ENCODE assay signal across 8 mouse cellular contexts in genomic region chr17:21272103-21272502, GRCm38 (mm10). TPM values are rescaled to one million over a fixed set of nuclear protein-coding genes. Genes with fewer than 3 reads are reported as not detected.
DNase-seq lines count a peak whose midpoint lies in the region; ATAC-seq and TF ChIP-seq lines count a peak whose summit lies in the region.

No protein-coding gene starts in this region.

- H3K4me2 ChIP-seq in kidney, embryonic 16.5 days (replicated peaks; ENCODE audit: low read depth, low read length), result no peak overlapping the region
- no peak overlapping the region for H3K4me2 ChIP-seq in hindbrain, embryonic 16.5 days (ENCODE audit: low read length)

- H3K9me3 ChIP-seq in kidney, embryonic 16.5 days (ENCODE audit: low read length), result no peaks in the 10 kb centered on the region
- H3K9me3 ChIP-seq in hindbrain, embryonic 16.5 days (ENCODE audit: control insufficient read depth, low read length), result no peaks in the 10 kb centered on the region; the same call in 1 of the 2 replicates

- no peaks in the 10 kb centered on the region for H3K36me3 ChIP-seq in kidney, embryonic 16.5 days (ENCODE audit: insufficient read depth, low read length)
- no peaks in the 10 kb centered on the region for H3K36me3 ChIP-seq in hindbrain, embryonic 16.5 days (ENCODE audit: control insufficient read depth, insufficient read depth, low read length)

- 0 out of 2 replicates have a peak, but pooled peaks cover 2% of the 10 kb centered on the region for H3K27me3 ChIP-seq in kidney, embryonic 16.5 days (ENCODE audit: insufficient read depth, low read length)
- H3K27me3 ChIP-seq in hindbrain, embryonic 16.5 days (replicated peaks; ENCODE audit: control insufficient read depth, insufficient read depth, low read length), result no peaks in the 10 kb centered on the region

- H3K9ac ChIP-seq in kidney, embryonic 16.5 days (replicated peaks; ENCODE audit: low read length), result no peak overlapping the region
- H3K9ac ChIP-seq in hindbrain, embryonic 16.5 days (ENCODE audit: low read depth, low read length), result no peak overlapping the region

- no peak overlapping the region for H3K4me3 ChIP-seq in kidney, embryonic 16.5 days (ENCODE audit: low read length)
- no peak overlapping the region for H3K4me3 ChIP-seq in hindbrain, embryonic 16.5 days (ENCODE audit: low read length)
- H3K4me3 ChIP-seq in left cerebral cortex, adult 2 months, result no peak overlapping the region

- no peaks in the 10 kb centered on the region for H3K4me1 ChIP-seq in kidney, embryonic 16.5 days (ENCODE audit: insufficient read depth, low read length)
- H3K4me1 ChIP-seq in hindbrain, embryonic 16.5 days (ENCODE audit: control insufficient read depth, insufficient read depth, low read depth, low read length), result no peaks in the 10 kb centered on the region

- no peak for ATAC-seq in kidney, embryonic 16.5 days (ENCODE audit: low FRiP score, low TSS enrichment)
- ATAC-seq in hindbrain, embryonic 16.5 days, result peak; percentile 69; the same call in 1 of the 2 replicates

- peak; percentile 76 for TF ChIP-seq CTCF in left cerebral cortex, adult 2 months (IDR thresholded peaks at IDR 0.05)

- peak; percentile 12 for DNase-seq in kidney, adult 11 months
- DNase-seq in MN1 (ENCODE audit: low spot score), result peak; percentile 83
- DNase-seq in cerebellum, postnatal 25 days, result peak; percentile 27 to 44
- DNase-seq in left cerebral cortex, adult 2 months (ENCODE audit: extremely low spot score in 1 of 2, low spot score in 2 of 2), result peak; percentile 37
- DNase-seq in naive thymus-derived CD4-positive, alpha-beta T cell, adult 2 months (ENCODE audit: low read depth), result peak; percentile 89
- DNase-seq in thymus, postnatal 36 days, result peak; percentile 11

- 8% methylated on average over 4 of the region's 4 CpGs for WGBS in kidney, embryonic 16.5 days
- 11% methylated on average over 4 of the region's 4 CpGs for WGBS in hindbrain, embryonic 16.5 days

- intact Hi-C loops in left cerebral cortex, adult 2 months (cut with DNase I), result loop anchor here (1.0 kb wide), 2 partner anchors 150 to 244 kb away; no protein-coding TSS in a partner anchor

- H3K27ac ChIP-seq in kidney, embryonic 16.5 days (ENCODE audit: low read length), result no peak overlapping the region
- H3K27ac ChIP-seq in hindbrain, embryonic 16.5 days (ENCODE audit: low read depth, low read length), result no peak overlapping the region
- no peak overlapping the region for H3K27ac ChIP-seq in left cerebral cortex, adult 2 months

RNA-seq across cellular contexts. Expression of gene Vmn1r236, which starts 10.6 kb away (rescaled TPM):
- polyA plus RNA-seq in kidney, embryonic 16.5 days (2015; fragmentation: Nextera tagmentation; extraction: Ambion mirVana), result not detected in 2 replicates
- not detected in 2 replicates for polyA plus RNA-seq in hindbrain, embryonic 16.5 days (2015; fragmentation: Nextera tagmentation; extraction: Ambion mirVana)
- total RNA-seq in left cerebral cortex, adult 2 months (2021), result not detected

RNA-seq across cellular contexts. Expression of gene Vmn1r235, which starts 15.9 kb away (rescaled TPM):
- not detected in 2 replicates for polyA plus RNA-seq in kidney, embryonic 16.5 days (2015; fragmentation: Nextera tagmentation; extraction: Ambion mirVana)
- polyA plus RNA-seq in hindbrain, embryonic 16.5 days (2015; fragmentation: Nextera tagmentation; extraction: Ambion mirVana), result not detected in 2 replicates
- not detected for total RNA-seq in left cerebral cortex, adult 2 months (2021)

RNA-seq across cellular contexts. Expression of gene Vmn1r237, which starts 39.6 kb away (rescaled TPM):
- polyA plus RNA-seq in kidney, embryonic 16.5 days (2015; fragmentation: Nextera tagmentation; extraction: Ambion mirVana), result not detected in 2 replicates
- polyA plus RNA-seq in hindbrain, embryonic 16.5 days (2015; fragmentation: Nextera tagmentation; extraction: Ambion mirVana), result not detected in 2 replicates
- not detected for total RNA-seq in left cerebral cortex, adult 2 months (2021)

RNA-seq across cellular contexts. Expression of gene Vmn1r234, which starts 46.2 kb away (rescaled TPM):
- not detected in 2 replicates for polyA plus RNA-seq in kidney, embryonic 16.5 days (2015; fragmentation: Nextera tagmentation; extraction: Ambion mirVana)
- not detected in 2 replicates for polyA plus RNA-seq in hindbrain, embryonic 16.5 days (2015; fragmentation: Nextera tagmentation; extraction: Ambion mirVana)
- not detected for total RNA-seq in left cerebral cortex, adult 2 months (2021)

Comparison
In these comparisons a context has a peak if more than half of its experiments do, and no peak if none do; other contexts are left out.
1. DNase-seq: peak in every context shown above with its lines; median percentile 89 in naive thymus-derived CD4-positive, alpha-beta T cell, adult 2 months; 83 in MN1; 37 in left cerebral cortex, adult 2 months; 36 in cerebellum, postnatal 25 days; 12 in kidney, adult 11 months; 11 in thymus, postnatal 36 days.